Mouse (Mus musculus) hematopoietic stem cell, adult 5-6 weeks (primary cell): ENCODE data around the gene Mospd1. TPM values are rescaled to one million over a fixed set of nuclear protein-coding genes. Genes with fewer than 3 reads are reported as not detected.

Experiments used
- ATAC-seq, 2 experiments: fragments of 125-278 bp in 1 of 2; replicated peaks in 1 of 2; 2 replicates each; pipeline ENCODE4 v1.8.0; 2016 to 2017; ENCODE audit warnings: inconsistent platforms in 2 of 2, mild to moderate bottlenecking in 2 of 2, moderate number of reproducible peaks in 2 of 2, low read depth in 1 of 2, moderate TSS enrichment in 1 of 2; ENCODE audit not compliant: low FRiP score in 2 of 2, poor library complexity in 2 of 2, severe bottlenecking in 2 of 2, insufficient read depth in 1 of 2, low TSS enrichment in 1 of 2
- total RNA-seq: library from RNA; stranded (forward); fragments of 172-1452, 232-1000 nt; gene quantifications from 2 replicates; pipeline ENCODE4 v1.2.3, GENCODE M21; 2017

Gene Mospd1
- 21.0 and 23.7 TPM in 2 replicates for total RNA-seq

DNA sequence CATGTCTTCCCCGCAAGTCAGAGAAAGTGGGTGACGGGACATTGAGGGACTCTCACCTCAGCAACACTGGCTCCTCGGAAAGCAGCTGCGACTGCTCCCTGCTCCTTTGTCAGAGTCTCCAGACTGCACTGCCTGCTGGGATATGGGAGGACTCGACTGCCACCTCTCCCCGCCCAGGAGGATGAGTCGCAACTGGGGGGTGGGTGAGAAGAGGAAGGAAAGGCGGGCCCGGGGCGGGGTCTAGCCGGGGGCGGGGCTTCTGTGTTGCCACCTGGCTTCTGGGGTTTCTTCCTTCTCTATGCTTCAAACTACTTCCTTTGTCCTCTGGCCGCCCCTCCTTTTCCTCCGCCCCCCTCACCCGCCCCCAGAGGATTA, at the start of gene Mospd1:
Gene Mospd1 (minus strand): TSS at position 137 of the 375 bp plus-strand sequence.
- ATAC-seq: peak; percentile 95 to 97

DNA sequence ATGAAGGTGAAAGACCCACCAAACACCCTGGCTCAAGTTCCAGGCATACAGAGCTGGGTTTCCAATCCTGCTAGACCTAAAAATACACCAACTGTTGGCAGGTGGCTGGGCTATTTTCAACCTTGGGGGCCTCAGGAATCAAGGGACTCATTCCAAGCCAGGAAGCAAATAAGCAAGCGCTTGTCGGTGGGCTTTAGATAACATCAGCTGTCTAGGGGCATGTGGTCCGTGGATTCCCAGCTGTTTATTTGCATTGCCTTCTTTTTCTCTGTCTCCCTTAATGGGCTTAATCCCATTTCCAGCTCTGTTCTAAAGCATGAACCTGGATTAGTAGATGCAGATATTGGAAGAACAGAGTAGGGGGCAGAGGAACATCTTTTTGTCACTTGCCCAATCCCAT, 16.1 kb upstream of the Mospd1 start:
- no peak for ATAC-seq

DNA sequence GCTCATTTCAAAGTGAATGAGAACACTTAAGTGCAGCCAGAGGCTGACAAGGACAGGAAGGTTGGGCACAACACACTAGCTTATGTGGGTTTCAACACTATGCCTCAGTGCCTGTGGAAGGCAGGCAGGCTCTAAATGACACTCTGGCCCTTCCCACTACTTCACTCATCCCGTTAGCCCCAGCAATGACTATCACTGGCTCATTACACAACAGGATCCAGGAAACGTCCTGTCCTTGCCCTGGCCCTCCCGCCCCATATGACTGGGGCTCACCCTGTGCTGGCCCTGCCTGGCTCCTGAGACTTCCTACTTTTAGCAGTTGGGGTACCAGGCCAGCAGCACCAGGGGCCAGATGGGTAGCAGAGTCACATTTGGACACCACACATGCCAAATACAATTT, 12.8 kb upstream of the Mospd1 start:
- peak in 1 of 2 experiments; percentile 60; a peak in 1 of 4 replicates for ATAC-seq

DNA sequence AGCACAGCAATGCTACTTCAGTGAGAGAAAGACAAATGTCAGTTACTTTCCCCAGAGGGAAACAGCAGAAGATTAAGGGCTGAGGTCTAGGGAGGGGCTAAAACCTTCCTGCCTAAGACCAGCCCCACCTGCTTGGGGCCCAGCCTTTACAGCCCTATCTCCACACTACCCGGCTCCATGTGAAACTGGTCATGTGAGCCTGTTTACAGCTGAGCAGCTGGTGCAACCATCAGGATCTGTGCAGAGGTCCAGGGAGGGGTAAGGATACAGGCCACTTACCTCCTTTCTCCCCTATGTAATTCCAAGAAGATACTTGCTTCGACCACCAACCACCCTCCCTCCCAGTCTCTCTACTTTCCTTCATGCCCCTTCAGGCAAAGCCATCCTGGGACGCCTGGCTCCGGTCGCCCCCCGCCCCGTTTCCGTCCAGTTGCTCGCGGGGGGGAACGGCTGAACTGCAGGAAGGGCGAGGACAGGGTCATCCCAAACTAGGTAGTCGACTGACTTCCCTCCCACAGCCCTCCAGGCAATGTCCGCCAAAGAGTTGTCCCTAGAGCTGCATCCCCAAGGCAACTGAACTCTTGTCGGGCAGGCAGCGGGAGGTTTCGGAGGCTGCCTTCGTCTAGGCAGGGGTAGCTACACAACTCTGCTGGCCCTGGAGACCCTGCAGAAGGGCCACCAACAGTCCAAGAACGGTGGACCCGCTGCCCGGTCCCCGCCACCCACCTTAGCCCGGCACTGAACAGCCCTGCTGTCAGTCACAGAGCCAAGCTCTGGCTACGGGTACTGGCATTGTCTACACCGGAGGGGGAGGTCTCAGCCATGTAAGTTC, 552 bp downstream of the Mospd1 start:
- peak; percentile 64 to 70 for ATAC-seq

DNA sequence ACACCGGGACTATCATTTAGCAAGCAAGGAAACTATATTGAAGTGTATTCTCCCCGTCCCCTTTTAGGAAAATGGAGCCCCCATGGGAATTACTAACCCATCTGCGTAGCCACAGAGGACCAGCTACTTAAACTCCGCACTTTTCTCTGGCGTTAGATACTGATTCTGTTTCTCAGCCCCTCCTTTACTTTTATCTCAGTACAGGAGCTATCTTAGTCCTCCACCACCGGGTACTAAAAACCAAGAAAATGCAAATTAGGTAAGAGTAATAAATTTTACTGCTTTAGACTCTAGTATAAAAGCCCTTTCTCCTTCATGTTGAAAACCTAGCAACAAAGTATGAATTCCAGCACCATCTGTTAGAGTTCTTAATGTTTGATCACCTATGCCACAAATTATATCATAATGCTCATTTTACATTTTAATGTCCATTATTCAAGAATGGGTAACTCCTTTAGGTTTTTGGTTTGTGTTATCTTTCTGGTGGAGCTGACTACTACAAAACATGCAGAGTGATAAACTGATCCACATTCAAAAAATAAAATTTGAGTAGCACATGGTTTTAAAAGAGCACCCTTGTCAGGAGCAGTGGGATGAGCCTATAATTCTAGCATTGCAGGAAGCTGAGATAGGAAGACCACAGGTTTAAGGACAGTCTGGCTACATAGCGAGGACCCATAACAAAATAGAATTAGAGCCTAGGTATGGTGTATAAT, 5.5 kb downstream of the Mospd1 start:
- ATAC-seq: no peak

DNA sequence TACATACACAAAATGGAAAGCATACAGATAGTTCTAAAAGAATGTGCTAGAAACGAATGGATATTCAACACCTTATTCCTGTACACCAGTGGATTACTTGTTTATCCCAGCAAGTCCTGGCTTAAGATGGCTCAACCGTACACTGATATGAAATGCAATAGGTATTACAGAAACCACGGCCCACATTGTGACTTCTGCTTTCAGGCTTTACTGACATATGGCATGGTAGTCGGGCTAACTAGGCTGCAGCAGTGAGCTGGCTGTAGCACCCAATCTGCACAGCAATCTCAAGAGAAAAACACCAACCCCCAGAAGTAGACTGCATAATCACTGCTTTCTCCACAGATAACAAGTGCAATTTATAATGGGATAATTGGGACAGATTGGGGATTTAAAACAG, 21.9 kb downstream of the Mospd1 start:
- ATAC-seq: no peak

DNA sequence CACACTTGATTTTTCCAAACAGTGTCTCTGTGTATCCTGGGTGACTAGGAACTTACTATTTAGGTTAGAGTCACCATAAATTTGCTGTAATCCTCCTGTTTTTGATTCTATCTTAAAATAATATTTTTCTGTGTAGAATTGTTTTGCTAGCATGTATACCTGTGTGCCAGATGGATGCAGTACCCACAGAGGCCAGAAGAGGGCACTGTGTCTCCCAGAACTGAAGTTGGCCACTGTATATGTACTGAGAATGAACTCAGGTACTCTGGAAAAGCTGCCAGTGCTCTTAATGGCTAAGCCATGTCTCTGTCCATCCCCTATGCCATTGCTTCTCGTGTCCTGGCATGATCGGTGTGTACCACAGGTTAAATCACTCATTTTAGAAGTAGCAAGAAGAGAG, 28.8 kb downstream of the Mospd1 start:
- ATAC-seq: peak; percentile 42 to 62; a peak in 3 of 4 replicates

DNA sequence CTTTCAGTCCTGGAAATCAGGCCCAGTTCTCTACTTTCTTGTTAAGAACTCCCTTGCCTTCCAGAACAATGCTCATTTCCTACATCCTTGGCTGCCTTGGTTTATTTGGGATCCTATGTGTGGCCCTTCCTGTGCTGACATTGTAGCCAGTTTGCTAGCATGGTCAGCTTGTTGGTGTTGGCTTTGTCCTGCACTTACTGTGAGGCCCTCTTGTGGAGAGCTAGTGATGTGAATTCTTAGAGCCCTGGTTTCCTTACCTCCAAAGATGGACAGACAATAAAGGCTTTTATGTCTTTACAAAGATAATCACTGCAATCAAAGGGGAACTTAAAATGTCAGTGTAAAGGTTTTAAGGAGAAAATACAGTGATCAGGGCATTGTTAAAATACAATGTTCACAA, 32.9 kb downstream of the Mospd1 start:
- ATAC-seq: no peak

DNA sequence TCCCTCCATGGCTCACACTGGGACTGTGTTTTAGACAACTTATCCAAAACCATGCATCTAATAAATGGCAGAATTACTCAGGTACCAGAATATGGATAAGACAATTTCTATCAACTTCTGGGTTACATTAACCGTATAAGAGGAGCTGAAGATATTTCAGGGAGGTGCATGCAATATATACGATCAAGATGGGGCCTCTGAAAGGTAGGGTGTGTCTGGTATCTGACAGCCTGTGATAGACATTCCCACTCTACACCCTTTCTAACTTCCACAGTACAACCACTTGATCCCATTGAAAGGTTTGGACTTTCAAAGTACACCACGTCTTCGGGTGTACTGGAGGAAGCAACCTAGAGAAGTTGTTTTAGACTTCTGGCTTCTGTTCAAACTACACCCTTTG, 39.9 kb downstream of the Mospd1 start:
- ATAC-seq: no peak

DNA sequence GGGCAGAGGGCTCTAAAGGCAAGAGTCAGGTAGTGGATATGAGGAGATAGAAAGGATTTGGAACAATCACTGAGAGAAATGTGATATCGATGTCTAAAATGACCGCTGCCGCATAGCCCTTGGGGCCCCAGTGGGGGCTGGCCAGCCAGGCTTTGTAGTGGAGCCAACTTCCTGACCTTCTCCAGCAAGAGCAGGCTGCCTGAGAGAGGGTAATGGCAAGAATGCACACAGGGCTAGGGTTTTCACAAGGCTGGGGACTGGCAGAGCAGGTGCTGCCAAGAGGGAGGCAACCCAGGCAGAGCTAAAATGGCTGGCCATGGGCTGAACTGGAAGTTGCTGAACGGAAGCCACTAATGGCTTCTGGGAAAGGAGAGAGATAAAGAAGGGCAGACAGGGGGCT, 49.2 kb downstream of the Mospd1 start:
- ATAC-seq: peak in 1 of 2 experiments; percentile 42; a peak in 1 of 4 replicates

DNA sequence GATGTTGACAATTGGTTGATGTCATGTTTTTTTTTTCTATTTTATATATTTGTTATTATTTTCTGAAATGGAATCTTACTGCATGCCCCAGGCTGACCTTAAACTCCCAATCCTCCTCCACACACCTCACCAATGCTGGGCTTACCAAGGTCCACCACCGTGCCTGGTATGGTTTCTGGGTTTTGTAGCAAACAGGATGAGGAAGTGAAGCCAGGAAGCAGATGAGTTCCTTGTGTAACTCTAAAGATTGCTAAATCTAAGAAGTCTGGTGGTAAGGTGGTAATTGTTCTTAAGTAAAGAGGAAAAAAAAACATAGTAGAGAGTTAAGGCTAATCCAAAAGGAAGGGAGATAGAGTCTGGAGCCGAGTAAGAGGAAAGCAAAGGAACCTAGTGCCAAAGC, 49.7 kb downstream of the Mospd1 start:
- peak; percentile 89 to 95 for ATAC-seq

Other genes with a start within 250 kb of the Mospd1 start
- not detected in 2 replicates for gene Plac1, start 130.4 kb downstream of the Mospd1 start, total RNA-seq
- 7.6 TPM in 2 replicates for gene Fam122b, start 100.7 kb downstream of the Mospd1 start, total RNA-seq
- not detected in 2 replicates for gene Fam122c, start 97.1 kb downstream of the Mospd1 start, total RNA-seq
- gene Etd, start 64.4 kb upstream of the Mospd1 start, total RNA-seq: not detected in 2 replicates
- 1.7 and 9.7 TPM in 2 replicates for gene Rtl8c, start 237.5 kb upstream of the Mospd1 start, total RNA-seq
- gene Gm14597, start 238.5 kb upstream of the Mospd1 start, total RNA-seq: not detected in 2 replicates